Mouse (Mus musculus): ENCODE results near the gene Rnf220. TPM values are rescaled to one million over a fixed set of nuclear protein-coding genes. Genes with fewer than 3 reads are reported as not detected.
A peak's percentile ranks its signal among the peaks of the same experiment; 100 is the strongest.

Rnf220 gene
- total RNA-seq, 4 experiments from 2014 or later = 30.3 to 37.3 (median 31.9) TPM

DNA sequence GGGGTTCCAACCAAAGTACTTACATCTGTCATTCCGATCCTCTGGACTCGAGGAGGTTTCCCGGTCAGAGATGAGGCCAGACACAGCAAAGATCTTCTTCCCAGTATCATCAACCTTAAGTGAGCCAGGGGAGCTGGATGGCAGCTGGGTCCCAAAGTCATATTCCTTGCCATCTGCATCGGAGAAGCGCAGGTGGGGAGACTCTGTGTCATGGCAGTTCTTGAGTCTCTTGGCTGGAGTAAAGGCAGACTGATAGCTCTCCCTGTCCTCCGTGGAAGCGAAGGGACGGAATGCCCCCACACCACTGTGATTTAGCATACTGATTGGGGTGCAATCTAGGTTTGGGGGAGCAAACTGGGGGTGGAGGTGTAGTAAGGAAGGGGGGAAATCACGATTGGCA lies 7.3 kb downstream of the Rnf220 start:
- no peak for DNase-seq (ENCODE audit: low spot score)

GRCm38 (mm10) chr4:117487471-117487870 lies 9.4 kb downstream of the Rnf220 start:
- no peak for DNase-seq (ENCODE audit: low spot score)

DNA sequence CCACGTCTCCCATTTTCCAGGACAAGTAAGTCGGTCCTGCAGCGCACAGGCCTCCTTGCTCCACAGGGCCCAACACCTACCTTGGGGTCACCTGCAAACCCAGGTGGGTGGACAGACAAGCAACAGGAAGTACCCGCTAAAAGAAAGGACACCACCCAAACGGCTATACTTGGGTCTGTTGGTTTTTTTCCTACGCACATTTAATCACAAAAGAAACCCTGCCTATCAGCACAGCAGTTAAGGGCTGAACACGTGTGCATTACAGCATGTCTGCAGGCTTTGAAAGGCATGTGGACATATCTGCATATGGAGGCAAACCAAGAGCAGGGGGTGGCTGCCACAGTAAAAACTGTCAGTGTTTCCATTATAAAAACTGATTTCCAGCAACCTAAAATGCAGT lies 10.7 kb downstream of the Rnf220 start:
- no peak for DNase-seq (ENCODE audit: low spot score)

- no peak for DNase-seq (ENCODE audit: low spot score)
These were observed 11.6 kb downstream of the Rnf220 start for GRCm38 (mm10) chr4:117485045-117485780.

GRCm38 (mm10) chr4:117484256-117485044 lies 12.4 kb downstream of the Rnf220 start:
- no peak for DNase-seq (ENCODE audit: low spot score)

- DNase-seq (ENCODE audit: low spot score) = peak; percentile 69
These were observed 13.0 kb downstream of the Rnf220 start for GRCm38 (mm10) chr4:117483931-117484255.

- DNase-seq (ENCODE audit: low spot score) = no peak
These were observed 14.7 kb downstream of the Rnf220 start for GRCm38 (mm10) chr4:117482103-117482502.

DNA sequence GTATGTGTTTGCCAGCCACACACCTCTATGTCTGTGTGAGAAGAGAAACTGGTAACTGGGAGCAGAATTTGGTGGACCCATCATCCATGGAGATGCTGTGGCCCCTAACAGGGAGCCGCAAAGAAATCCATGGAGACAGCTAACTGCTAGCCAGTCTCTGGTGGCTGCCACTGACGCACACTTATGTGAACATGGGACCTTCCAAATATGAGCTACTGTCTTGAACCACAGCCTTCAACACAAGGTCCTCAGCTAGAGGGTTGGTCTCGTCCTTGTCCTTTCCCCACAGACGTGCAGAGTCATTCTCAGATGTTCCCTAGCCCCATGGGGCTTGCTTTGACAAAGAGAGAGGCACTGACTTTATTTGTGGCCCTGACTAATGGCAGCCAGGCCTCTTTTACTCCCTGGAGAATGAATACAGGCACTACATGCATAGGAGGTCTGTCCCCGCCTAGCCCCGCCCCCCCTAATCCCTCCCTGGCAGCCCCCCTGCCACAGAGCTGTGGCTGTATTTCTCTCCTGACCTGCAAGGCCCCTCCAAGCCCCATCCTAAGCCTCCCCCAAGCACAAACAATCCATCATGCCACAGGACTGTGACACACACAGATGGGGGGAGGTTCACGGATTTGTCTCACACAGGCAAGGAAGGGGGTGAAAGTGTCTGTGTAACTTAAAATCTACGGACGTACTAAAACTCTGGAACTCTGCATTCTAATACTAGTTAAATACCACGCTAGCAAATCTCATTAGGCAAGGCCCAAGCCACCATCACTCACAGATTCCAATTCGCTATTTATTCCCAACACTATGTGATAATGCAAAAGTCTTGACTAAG lies 16.0 kb downstream of the Rnf220 start:
- no peak for DNase-seq (ENCODE audit: low spot score)

GRCm38 (mm10) chr4:117479951-117480350 lies 16.9 kb downstream of the Rnf220 start:
- DNase-seq (ENCODE audit: low spot score) = no peak

- no peak for DNase-seq (ENCODE audit: low spot score)
These were observed 18.7 kb downstream of the Rnf220 start for GRCm38 (mm10) chr4:117478101-117478673.

GRCm38 (mm10) chr4:117477401-117477800 lies 19.5 kb downstream of the Rnf220 start:
- no peak for DNase-seq (ENCODE audit: low spot score)

GRCm38 (mm10) chr4:117476777-117477176 lies 20.1 kb downstream of the Rnf220 start:
- no peak for DNase-seq (ENCODE audit: low spot score)

- no peak for DNase-seq (ENCODE audit: low spot score)
These were observed 20.5 kb downstream of the Rnf220 start for GRCm38 (mm10) chr4:117476355-117476754.

DNA sequence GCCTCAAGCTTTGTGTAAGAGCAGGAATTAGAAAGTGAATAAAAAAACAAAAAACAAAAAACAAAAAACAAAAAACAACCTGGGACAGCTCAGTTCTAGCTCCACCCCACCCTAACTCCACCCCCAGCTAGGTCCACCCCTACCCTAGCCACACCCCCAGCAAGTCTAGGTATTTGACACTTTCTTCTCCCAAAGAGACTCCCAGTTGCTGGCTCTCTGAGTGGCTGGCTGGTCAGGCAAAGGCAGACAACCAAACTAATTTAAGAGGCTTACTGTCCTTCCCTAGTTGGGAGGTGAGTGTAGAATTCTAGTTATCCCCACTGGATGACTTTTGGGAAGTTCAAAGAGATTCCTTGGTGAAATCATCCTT lies 22.9 kb downstream of the Rnf220 start:
- no peak for DNase-seq (ENCODE audit: low spot score)

- no peak for DNase-seq (ENCODE audit: low spot score)
These were observed 23.4 kb downstream of the Rnf220 start for GRCm38 (mm10) chr4:117473291-117473984.

GRCm38 (mm10) chr4:117469471-117469870 lies 27.4 kb downstream of the Rnf220 start:
- DNase-seq (ENCODE audit: low spot score) = no peak

- DNase-seq (ENCODE audit: low spot score) = no peak
These were observed 28.9 kb downstream of the Rnf220 start for GRCm38 (mm10) chr4:117467936-117468335.

DNA sequence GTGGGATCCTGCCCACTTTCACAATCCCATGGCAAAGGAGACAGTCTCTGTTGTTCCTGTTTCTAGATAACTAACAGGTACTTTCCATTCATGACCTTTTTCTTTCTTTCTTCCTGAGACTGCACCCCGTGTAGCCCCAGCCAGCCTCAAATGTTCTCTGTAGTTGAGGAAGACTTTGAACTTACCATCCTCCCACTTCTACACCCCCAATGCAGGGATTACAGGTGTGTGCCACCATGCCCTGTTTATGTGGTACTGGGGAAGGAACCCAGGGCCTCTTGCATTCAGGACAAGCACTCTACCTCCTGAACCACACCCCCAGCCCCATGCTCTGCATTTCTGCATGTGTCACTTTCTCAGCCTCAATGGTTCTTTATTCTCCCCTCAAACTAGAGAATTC lies 47.7 kb downstream of the Rnf220 start:
- no peak for DNase-seq (ENCODE audit: low spot score)

GRCm38 (mm10) chr4:117447926-117448325 lies 48.9 kb downstream of the Rnf220 start:
- no peak for DNase-seq (ENCODE audit: low spot score)

DNA sequence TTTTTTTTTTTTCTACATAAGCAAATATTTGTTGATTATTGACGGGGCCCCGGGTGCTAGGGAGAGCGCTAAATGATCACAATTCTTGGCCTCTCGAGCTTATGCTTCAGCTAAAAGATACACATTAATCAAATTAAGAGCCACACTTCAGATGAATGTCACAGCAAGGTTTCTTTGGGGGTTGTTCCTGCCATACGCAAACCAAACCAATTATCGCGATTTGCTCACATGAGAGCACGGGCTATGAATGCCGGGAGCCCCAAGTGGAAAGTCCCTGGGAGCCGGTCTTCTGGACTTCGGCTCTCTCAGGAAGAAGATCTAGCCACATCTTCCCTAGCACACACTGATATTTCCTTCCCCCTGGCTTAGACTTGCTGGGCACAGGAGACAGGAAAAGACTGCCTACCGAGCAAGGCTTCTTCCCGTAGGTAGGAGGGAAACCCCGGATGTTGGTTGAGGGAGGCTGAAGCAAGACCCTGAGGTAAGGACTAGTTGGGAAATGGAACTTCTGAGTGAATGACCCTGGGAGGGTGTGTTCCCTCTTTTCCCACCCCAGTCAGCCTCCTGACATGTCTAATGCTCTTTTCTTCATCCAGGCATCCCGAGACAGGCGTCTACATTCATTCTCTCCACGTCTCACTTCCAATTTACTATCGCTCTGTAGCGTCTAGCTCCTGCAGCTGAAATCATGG lies 51.2 kb downstream of the Rnf220 start:
- DNase-seq (ENCODE audit: low spot score) = no peak

DNA sequence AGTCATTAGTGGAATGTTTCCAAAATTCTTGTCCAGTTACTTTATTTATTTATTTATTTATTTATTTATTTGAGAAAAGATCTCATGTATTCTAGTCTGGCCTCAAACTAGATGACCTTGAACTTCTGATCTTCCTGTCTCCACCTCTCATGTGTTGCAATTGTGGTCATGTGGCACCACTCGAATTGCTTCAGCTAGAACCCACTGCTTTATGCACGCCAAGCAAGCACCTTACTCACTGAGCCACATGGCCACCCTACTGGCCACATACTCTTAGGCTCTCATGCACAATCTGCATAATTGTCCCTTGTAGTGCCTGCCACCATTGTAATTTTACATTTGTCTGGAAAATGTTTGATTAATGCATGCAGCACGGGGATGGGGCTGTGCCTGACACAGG lies 57.9 kb downstream of the Rnf220 start:
- DNase-seq (ENCODE audit: low spot score) = no peak

All from heart, adult 8-10 months (tissue).